Mouse (Mus musculus) bone marrow macrophage, adult 2 months (primary cell): Measurements from ENCODE around the gene Glul.

ENCODE experiments used
- CTCF ChIP-seq: IDR thresholded peaks from 2 replicates; pipeline ENCODE4 v1.5.1; 2012; ENCODE audit warnings: low read depth, mild to moderate bottlenecking, low read length, moderate library complexity
- POLR2A ChIP-seq: IDR thresholded peaks from 2 replicates; pipeline ENCODE4 v1.6.1; 2012; ENCODE audit warnings: mild to moderate bottlenecking, low read depth, low read length, borderline replicate concordance

DNA sequence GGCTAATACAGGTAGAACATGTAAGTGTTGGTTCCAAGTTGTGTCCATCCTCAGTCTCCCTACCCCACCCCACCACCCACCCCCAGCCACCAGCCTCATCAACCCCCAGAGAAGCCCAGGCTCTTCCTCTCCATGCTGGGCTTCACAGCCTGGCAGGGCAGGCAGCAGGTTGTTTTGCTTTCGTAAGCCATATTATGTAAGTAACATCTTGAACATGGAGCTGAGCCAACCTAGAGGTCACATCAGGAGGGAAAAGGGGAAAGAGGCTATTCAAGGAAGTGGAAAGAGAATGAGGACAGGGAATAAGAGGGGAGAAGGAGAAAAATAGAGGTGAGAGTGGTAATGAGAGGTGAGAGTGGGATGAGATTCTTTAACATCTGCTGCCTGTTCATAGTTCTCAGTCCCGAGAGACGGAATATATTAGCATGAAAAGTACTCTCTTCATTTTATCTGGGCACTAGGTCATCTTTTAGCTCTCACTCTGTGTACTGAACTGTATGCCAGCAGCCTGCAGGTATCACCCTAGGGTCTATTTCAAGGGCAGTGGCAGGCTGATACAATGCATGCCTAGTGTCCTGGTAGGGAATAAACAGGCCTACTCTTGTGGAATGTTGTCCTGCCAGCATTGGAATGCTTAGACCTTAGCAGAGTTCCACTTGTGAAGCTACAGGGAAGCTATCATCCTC lies 18.9 kb downstream of the Glul start:
- TF ChIP-seq CTCF (no peak), POLR2A (no peak)
